Mouse (Mus musculus) embryonic facial prominence, embryonic 12.5 days (tissue): ENCODE measurements around the gene Gm10401. TPM values are rescaled to one million over a fixed set of nuclear protein-coding genes. Genes with fewer than 3 reads are reported as not detected.

Experiments used
- ATAC-seq: fragments of 200-750 bp; cut with Nextera tagmentation; 2 replicates; pipeline ENCODE4 v1.8.0; 2017; ENCODE audit not compliant: insufficient number of reproducible peaks, insufficient read depth, low FRiP score, low TSS enrichment
- H3K27ac ChIP-seq: fragments of 300-500 bp; sonication (generic); 2 replicates; pipeline ENCODE4 v1.5.1; 2016; ENCODE audit warnings: mild to moderate bottlenecking
- H3K27me3 ChIP-seq: fragments of 300-500 bp; sonication (generic); 2 replicates; pipeline ENCODE4 v1.6.1; 2016; ENCODE audit warnings: mild to moderate bottlenecking, moderate library complexity
- H3K36me3 ChIP-seq: fragments of 300-500 bp; sonication (generic); 2 replicates; pipeline ENCODE4 v1.6.1; 2016; ENCODE audit warnings: mild to moderate bottlenecking
- H3K4me1 ChIP-seq: fragments of 300-500 bp; sonication (generic); 2 replicates; pipeline ENCODE4 v1.6.1; 2016
- H3K4me2 ChIP-seq: fragments of 300-500 bp; sonication (generic); replicated peaks from 2 replicates; pipeline ENCODE4 v1.6.1; 2016; ENCODE audit warnings: mild to moderate bottlenecking, moderate library complexity
- H3K4me3 ChIP-seq: fragments of 300-500 bp; sonication (generic); 2 replicates; pipeline ENCODE4 v1.5.1; 2016; ENCODE audit warnings: mild to moderate bottlenecking
- H3K9ac ChIP-seq: fragments of 300-500 bp; sonication (generic); 2 replicates; pipeline ENCODE4 v1.6.1; 2016; ENCODE audit warnings: mild to moderate bottlenecking, moderate library complexity
- H3K9me3 ChIP-seq: fragments of 300-500 bp; sonication (generic); 2 replicates; pipeline ENCODE4 v1.6.1; 2016; ENCODE audit warnings: mild to moderate bottlenecking, moderate library complexity
- WGBS: fragments of 180-500 bp; shearing (Covaris S2); methylation state at CpG from one replicate; pipeline ENCODE4 v1.1.7; 2016; 5-methylcytosine and 5-hydroxymethylcytosine counted together
- polyA plus RNA-seq: library from polyadenylated mRNA; unstranded; fragments of >200 nt; fragmentation: Nextera tagmentation; extraction: Ambion mirVana; gene quantifications from 2 replicates; pipeline ENCODE4 v1.2.1, GENCODE M21; 2016

Gm10401 gene
- 31.3 and 34.4 TPM in 2 replicates for polyA plus RNA-seq

DNA sequence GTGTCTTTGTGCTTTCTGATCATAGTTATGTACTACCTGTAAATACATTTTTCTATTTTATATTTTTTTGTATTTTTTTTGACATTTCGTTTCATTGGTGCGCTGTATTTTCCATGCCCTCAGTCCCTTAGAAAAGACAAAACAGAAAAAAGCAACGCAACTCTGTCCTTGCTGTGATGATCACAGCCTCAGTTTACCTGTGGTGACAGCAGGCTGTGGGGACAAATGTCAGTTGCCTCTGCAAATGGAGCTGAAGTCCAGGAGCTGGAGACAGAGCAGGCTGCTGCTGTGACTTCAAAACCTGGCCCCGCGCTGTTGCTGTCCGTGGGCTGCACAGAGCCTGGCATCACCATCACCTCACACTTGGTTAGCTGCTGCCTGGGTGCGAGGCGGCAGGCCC lies at the start of gene Gm10401:
Gm10401 (minus strand) TSS at position 101 of the 400 bp plus-strand sequence.
- no peak within 1 kb of the TSS; the same call in 1 of the 2 replicates for H3K9ac ChIP-seq
- H3K4me1 ChIP-seq: no peaks in the 10 kb centered on the region
- no peak within 1 kb of the TSS for H3K4me3 ChIP-seq
- no peak within 1 kb of the TSS for H3K4me2 ChIP-seq
- H3K36me3 ChIP-seq: peaks cover 53% of the 10 kb centered on the region
- H3K27me3 ChIP-seq: no peaks in the 10 kb centered on the region
- ATAC-seq: no peak
- WGBS: 97% methylated on average over 8 of the region's 8 CpGs
- H3K27ac ChIP-seq: no peak within 1 kb of the TSS
- no peaks in the 10 kb centered on the region for H3K9me3 ChIP-seq

DNA sequence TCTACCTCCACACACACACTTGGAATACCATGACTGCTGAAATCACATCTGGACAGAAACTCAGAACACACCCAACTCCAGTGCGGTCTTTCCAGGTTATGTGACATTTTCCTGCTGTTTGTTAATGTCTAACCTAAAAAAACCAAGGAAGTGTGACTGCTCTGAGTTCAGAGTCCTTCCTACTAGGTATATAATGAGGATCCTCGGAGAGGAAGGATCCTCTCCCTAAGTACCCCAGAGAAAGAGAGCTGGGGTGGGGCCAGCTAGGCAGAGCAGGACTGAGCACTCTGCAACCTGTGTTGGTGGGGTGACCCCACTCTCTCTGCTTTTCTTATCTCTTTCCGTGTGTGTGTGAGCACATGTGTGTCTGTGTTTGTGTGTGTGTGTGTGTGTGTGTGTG lies 49.3 kb upstream of the Gm10401 start:
- Histone ChIP-seq H3K27me3 (no peaks in the 10 kb centered on the region), H3K4me3 (no peak overlapping the region), H3K9me3 (no peaks in the 10 kb centered on the region), H3K9ac (no peak overlapping the region), H3K36me3 (peaks cover 74% of the 10 kb centered on the region), H3K4me1 (peaks cover 4% of the 10 kb centered on the region; the same call in 1 of the 2 replicates), H3K4me2 (no peak overlapping the region), H3K27ac (no peak overlapping the region)
- 92% methylated on average over 3 of the region's 3 CpGs for WGBS
- no peak for ATAC-seq

DNA sequence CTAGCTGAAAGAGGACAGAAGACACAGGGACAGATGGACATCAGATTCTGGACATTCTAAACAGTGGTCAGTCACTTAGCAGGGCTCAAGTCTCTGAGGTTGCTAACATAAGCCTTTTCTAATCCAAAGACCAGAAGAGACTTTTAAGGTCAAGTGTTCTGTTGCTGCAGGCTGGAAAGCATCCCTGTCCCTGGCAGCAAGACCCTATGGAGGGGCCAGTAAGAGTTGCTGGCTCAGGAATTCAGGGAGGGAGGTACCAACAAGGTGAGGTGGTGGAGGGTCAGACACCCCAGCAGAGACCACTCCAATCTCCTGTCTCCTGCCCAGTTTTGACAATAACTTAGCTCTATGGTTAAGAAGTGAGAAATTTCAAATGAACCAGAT lies 48.6 kb upstream of the Gm10401 start:
- Histone ChIP-seq H3K27me3 (no peaks in the 10 kb centered on the region), H3K9me3 (no peaks in the 10 kb centered on the region), H3K9ac (no peak overlapping the region), H3K27ac (no peak overlapping the region), H3K4me1 (no peaks in the 10 kb centered on the region), H3K4me2 (no peak overlapping the region), H3K4me3 (no peak overlapping the region), H3K36me3 (peaks cover 74% of the 10 kb centered on the region)
- ATAC-seq: no peak

DNA sequence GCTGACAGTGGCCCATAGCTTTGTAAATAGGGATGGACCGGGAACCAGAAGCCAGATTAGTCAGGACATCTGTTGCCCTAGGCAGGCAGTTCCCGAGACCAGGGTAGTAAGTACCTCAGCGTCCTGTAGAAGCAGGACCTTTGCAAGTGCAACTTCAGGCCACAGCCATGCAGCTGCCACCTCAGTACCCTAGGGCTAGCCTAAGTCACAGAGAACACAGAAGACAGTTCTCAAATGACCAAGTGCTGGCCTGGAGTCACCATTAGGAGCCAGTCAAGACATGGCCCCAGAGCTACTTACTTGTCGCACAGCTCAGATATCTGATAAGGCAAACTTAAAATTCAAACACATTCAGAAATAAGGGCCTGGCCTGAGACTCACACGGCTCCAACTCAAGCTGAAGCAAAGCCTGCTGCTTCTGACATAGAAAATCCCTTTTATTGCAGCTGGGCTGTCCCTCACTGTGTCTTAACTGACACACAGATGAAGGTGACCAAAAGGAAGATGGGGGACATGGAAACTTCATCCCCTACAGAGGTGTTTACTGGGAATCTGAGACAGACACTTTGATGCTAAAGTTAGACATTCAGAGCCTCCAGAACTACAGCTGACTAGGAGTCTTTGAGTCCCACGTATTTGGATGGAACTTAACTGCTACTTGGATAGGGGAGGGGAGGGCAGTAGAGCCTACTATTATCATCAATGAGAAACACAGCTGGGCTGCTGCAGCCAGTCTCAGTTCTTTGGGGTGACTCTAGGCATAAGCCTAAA lies 48.1 kb upstream of the Gm10401 start:
- Histone ChIP-seq H3K9ac (no peak overlapping the region), H3K27me3 (no peaks in the 10 kb centered on the region), H3K36me3 (peaks cover 74% of the 10 kb centered on the region), H3K9me3 (no peaks in the 10 kb centered on the region), H3K4me2 (no peak overlapping the region), H3K27ac (no peak overlapping the region), H3K4me1 (no peaks in the 10 kb centered on the region), H3K4me3 (no peak overlapping the region)
- WGBS: 77% methylated on average over 6 of the region's 6 CpGs
- no peak for ATAC-seq

DNA sequence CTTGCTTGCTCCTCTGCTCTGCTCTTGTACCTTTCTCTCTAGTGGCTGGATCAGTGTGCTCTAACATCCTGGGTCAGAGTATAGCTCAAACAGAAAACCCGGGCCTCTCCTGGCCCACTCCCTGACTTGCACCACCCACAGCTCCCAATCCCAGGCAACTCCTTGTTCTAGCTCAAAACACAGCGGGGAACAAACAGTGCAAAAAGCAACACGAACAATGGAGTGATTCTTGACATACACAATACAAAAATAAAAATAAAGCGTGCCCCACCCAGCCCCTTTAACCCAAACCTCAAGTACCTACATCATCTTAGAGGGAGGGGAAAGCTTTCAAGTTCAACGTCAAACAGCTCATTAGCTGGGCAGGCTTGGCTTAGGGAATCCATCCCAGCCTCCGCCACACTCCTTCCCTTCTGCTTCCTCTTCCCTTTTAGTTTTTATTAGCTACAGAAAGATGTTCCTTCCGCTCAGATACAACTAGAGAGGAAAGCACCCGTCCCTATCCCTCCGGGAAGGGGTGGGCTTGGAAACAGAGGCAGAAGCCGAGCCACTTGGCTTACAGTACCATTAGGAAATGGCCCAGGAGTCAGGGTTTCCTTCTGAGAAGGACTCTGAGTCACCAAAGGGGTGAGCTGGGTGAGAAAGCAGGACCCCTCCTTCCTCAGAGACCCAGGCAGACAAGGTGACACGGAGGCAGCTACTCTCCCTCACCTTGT lies 47.3 kb upstream of the Gm10401 start:
- H3K9ac ChIP-seq: no peak overlapping the region
- H3K27ac ChIP-seq: no peak overlapping the region
- no peaks in the 10 kb centered on the region for H3K27me3 ChIP-seq
- WGBS: 81% methylated on average over 11 of the region's 11 CpGs
- H3K4me1 ChIP-seq: no peaks in the 10 kb centered on the region
- H3K4me3 ChIP-seq: no peak overlapping the region
- no peak for ATAC-seq
- no peaks in the 10 kb centered on the region for H3K9me3 ChIP-seq
- H3K4me2 ChIP-seq: no peak overlapping the region
- H3K36me3 ChIP-seq: peaks cover 66% of the 10 kb centered on the region

DNA sequence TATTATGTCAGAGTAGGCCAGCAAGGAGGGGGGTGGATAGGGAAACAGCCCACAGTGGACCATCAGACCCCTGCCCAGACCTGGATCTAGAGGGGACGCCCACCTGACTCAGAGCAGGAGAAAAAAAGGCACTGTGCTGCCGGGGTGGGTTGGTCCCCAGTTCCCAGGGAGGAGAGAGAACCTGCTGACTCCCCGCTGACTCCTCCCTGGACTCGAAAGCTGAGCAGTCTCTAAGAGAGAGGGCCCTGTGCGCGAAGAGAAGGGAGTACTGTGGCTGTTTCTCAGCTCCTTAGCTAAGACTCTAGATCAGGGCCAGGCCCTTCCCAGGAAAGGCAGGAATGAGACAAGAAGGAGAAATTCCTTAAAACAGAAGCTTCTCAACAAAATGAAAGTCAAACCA lies 46.4 kb upstream of the Gm10401 start:
- Histone ChIP-seq H3K4me1 (no peaks in the 10 kb centered on the region), H3K27me3 (no peaks in the 10 kb centered on the region), H3K36me3 (peaks cover 57% of the 10 kb centered on the region), H3K9ac (no peak overlapping the region), H3K27ac (no peak overlapping the region), H3K4me2 (no peak overlapping the region), H3K4me3 (no peak overlapping the region), H3K9me3 (no peaks in the 10 kb centered on the region)
- no peak for ATAC-seq
- WGBS: 65% methylated on average over 6 of the region's 6 CpGs

DNA sequence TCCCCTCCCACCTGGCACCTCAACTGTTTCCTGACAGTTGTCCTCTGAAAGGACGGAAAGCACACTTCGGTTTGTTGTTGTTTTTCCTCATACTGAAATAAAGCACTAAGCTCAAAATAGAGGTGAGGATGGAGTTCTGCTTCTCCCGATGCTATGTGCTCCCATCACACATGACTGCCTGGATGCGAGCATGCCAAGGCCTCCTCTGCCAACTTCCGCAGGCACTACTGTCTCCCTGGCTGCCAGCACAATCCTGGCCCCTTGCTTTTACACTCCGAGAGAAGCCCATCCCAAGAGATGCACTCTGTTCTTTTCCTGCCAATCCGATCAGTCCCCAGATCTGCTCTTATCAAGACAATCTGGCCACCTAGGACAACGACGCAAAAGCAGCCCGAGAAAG lies 45.5 kb upstream of the Gm10401 start:
- Histone ChIP-seq H3K9me3 (no peaks in the 10 kb centered on the region), H3K27ac (no peak overlapping the region), H3K9ac (no peak overlapping the region), H3K4me2 (no peak overlapping the region), H3K27me3 (no peaks in the 10 kb centered on the region), H3K36me3 (peaks cover 50% of the 10 kb centered on the region), H3K4me1 (no peaks in the 10 kb centered on the region), H3K4me3 (no peak overlapping the region)
- ATAC-seq: no peak
- 77% methylated on average over 10 of the region's 10 CpGs for WGBS

DNA sequence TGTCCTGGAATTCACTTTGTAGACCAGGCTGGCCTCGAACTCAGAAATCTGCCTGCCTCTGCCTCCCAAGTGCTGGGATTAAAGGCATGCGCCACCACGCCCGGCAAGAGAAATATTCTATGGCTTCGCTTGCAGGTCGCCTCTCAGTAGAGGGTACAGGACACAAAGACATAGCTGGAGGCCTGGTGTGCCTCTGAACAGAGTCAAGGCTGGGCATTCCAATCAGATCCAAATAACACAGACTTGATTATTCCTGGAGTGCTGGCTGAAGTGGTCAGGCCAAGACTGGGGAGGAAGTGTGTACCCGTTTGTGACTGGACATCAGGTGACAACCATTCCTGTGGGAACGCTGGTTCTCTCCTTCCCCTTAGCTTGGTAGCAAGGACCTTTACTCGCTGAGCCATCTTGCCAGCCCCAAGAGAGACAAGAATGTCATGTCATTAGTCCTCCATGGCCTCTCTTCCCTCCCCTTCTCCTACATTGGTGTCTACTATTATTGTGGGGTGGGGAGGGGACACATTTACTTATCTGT lies 44.1 kb upstream of the Gm10401 start:
- no peak overlapping the region for H3K4me2 ChIP-seq
- H3K4me3 ChIP-seq: no peak overlapping the region
- H3K9me3 ChIP-seq: no peaks in the 10 kb centered on the region
- no peak overlapping the region for H3K9ac ChIP-seq
- no peaks in the 10 kb centered on the region for H3K27me3 ChIP-seq
- H3K36me3 ChIP-seq: peaks cover 37% of the 10 kb centered on the region
- H3K27ac ChIP-seq: no peak overlapping the region
- ATAC-seq: no peak
- 94% methylated on average over 9 of the region's 9 CpGs for WGBS
- no peaks in the 10 kb centered on the region for H3K4me1 ChIP-seq

DNA sequence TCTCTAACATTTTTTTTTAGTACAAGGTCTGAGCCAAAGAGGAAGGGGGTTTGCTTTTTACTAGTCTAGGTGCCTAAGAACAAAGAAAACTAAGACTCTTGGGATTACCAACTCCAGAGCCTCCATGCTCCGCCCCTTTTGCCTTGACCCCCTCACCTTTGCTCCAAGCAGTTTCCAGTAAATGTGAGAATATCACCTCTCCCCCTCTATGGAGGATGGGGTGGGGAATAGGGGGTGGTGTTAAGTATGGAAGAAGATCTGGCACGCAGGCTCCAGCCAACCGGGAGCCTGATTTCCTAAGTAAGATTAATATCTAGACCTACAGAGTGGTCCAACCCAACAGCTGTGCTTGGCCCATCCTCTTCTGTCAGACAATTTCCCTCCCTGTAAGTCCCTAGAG lies 42.6 kb upstream of the Gm10401 start:
- ATAC-seq: no peak
- no peaks in the 10 kb centered on the region for H3K4me1 ChIP-seq
- no peak overlapping the region for H3K4me3 ChIP-seq
- no peak overlapping the region for H3K4me2 ChIP-seq
- peaks cover 22% of the 10 kb centered on the region; the same call in 1 of the 2 replicates for H3K36me3 ChIP-seq
- no peak overlapping the region for H3K9ac ChIP-seq
- 58% methylated on average over 3 of the region's 3 CpGs for WGBS
- H3K27ac ChIP-seq: no peak overlapping the region
- no peaks in the 10 kb centered on the region for H3K9me3 ChIP-seq
- no peaks in the 10 kb centered on the region for H3K27me3 ChIP-seq

DNA sequence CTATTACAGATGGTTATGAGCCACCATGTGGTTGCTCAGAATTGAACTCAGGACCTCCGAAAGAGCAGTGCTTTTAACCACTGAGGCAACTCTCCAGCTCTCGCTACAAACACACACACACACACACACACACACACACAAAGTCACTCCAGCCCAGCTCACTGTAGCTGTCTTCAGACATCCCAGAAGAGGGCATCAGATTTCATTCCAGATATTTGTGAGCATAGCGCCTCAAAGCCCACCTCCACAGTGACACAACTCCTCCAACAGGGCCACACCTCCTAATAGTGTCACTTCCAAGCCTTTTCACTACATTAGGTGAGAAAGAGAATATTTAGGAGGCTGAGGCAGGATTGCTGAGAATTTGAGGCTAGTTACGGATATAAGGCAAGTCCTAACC lies 41.0 kb upstream of the Gm10401 start:
- 60% methylated on average over 4 of the region's 4 CpGs for WGBS

DNA sequence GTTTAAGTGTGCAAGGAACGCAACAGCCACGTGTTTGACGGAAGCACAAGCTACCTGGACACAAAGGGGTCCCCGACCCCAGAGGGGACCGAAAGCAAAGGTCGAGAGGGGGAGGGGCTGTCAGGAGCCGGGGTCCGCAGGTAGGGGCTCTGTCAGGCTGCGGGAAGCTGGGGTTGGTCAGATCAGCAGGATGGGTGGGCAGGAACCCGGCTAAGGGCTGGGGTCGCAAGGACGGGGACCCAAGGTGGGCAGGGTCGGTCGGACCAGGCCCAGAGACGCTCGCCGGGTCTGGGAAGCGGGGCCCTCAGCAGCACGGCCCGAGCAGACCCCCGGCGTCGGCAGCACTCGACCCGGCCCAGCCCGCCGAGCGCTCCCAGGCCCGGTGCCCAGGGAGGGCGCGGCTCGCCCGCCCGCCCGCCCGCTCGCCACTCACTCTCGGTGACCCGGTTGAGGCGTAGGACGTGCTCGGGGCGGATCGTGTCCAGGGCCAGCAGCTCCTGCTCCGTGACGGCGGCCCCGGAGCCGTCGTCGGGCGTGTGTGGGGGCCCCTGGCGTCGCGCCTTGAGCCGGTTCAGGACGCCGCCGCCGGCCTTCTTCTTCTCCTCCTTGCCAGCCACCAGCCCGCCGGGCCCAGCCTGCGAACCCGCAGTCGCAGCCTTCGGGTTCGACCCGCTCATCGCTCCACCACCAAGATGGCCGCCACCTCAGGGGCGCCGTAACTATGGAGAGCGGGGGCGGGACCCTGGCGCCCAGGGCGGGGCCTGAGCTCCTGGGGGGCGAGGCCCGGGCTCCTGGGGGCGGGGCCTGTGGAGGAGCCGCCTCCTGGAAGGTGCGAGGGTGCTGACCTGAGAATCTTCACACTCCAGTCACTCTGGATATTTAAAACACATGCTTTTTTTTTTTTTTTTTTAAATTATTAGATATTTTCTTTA lies 36.4 kb upstream of the Gm10401 start, which contains the start of gene Unc119b:
Unc119b (minus strand) TSS at position 742 of the 932 bp plus-strand sequence.
- no peaks in the 10 kb centered on the region for H3K27me3 ChIP-seq
- under 1% methylated on average over 65 of the region's 81 CpGs for WGBS
- H3K4me3 ChIP-seq: peak within 1 kb of the TSS; percentile 94
- H3K27ac ChIP-seq: 0 out of 2 replicates have a peak within 1 kb of the TSS, but pooled peaks have one; percentile 50
- H3K9ac ChIP-seq: peak within 1 kb of the TSS; percentile 87
- ATAC-seq: peak; percentile 79
- H3K4me2 ChIP-seq: peak within 1 kb of the TSS; percentile 70
- no peaks in the 10 kb centered on the region for H3K9me3 ChIP-seq
- H3K4me1 ChIP-seq: peaks cover 13% of the 10 kb centered on the region
- H3K36me3 ChIP-seq: peaks cover 8% of the 10 kb centered on the region

More for the DNA sequence above, 41.0 kb upstream of the Gm10401 start:
- H3K27ac ChIP-seq: no peak overlapping the region
- no peaks in the 10 kb centered on the region for H3K4me1 ChIP-seq
- no peaks in the 10 kb centered on the region for H3K27me3 ChIP-seq
- H3K36me3 ChIP-seq: 0 out of 2 replicates have a peak, but pooled peaks cover 7% of the 10 kb centered on the region
- no peak for ATAC-seq
- no peak overlapping the region for H3K4me3 ChIP-seq
- H3K9ac ChIP-seq: no peak overlapping the region
- no peaks in the 10 kb centered on the region for H3K9me3 ChIP-seq
- H3K4me2 ChIP-seq: no peak overlapping the region
